Mouse (Mus musculus) CH12.LX (cell line): ENCODE results near the gene Tmem53. TPM values are rescaled to one million over a fixed set of nuclear protein-coding genes. Genes with fewer than 3 reads are reported as not detected.

Experiments used
- DNase-seq: peaks from one replicate; pipeline ENCODE4 v3.0.0-alpha.2; 2013; ENCODE audit errors: extremely low read depth
- H3K27ac ChIP-seq: 2 replicates; pipeline ENCODE4 v1.5.1; 2012; ENCODE audit warnings: low read depth, mild to moderate bottlenecking, control low read depth, moderate library complexity; ENCODE audit not compliant: insufficient read depth
- H3K27me3 ChIP-seq: replicated peaks from 2 replicates; pipeline ENCODE3; 2012; ENCODE audit warnings: inconsistent platforms
- H3K36me3 ChIP-seq, 2 experiments: replicated peaks in 1 of 2; 2 replicates each; pipeline versions ENCODE3 to v1.6.1; 2012; ENCODE audit warnings: inconsistent platforms in 1 of 2, low read length in 1 of 2, mild to moderate bottlenecking in 1 of 2, mixed read lengths in 1 of 2, moderate library complexity in 1 of 2; ENCODE audit not compliant: control insufficient read depth in 1 of 2, insufficient read depth in 1 of 2
- H3K4me1 ChIP-seq, 2 experiments: 2 replicates each; pipeline ENCODE4 v1.6.1; 2012; ENCODE audit warnings: inconsistent platforms in 1 of 2, moderate library complexity in 1 of 2; ENCODE audit not compliant: insufficient read depth in 2 of 2, control insufficient read depth in 1 of 2
- H3K4me2 ChIP-seq: 2 replicates; pipeline ENCODE4 v1.6.1; 2012; ENCODE audit warnings: low read depth, mild to moderate bottlenecking, control low read depth; ENCODE audit not compliant: poor library complexity, insufficient read depth, severe bottlenecking
- H3K4me3 ChIP-seq, 3 experiments: fragments of 150-350 bp in 1 of 3; sonication (generic) in 1 of 3; replicated peaks in 1 of 3; 2 replicates each; pipeline versions ENCODE3 to v1.5.1; 2011 to 2012; ENCODE audit warnings: low read depth in 2 of 3, low read length in 2 of 3, mild to moderate bottlenecking in 2 of 3, moderate library complexity in 2 of 3, control low read depth in 1 of 3, improper control_type of control experiment in 1 of 3, inconsistent platforms in 1 of 3, mixed read lengths in 1 of 3; ENCODE audit not compliant: poor library complexity in 1 of 3
- H3K79me2 ChIP-seq: replicated peaks from 2 replicates; pipeline ENCODE4 v1.6.1; 2012; ENCODE audit warnings: mild to moderate bottlenecking, moderate library complexity; ENCODE audit not compliant: control insufficient read depth, poor library complexity, insufficient read depth, severe bottlenecking; ENCODE audit errors: extremely low read depth
- H3K9ac ChIP-seq: 2 replicates; pipeline ENCODE4 v1.6.1; 2012; ENCODE audit warnings: low read depth, mild to moderate bottlenecking, control low read depth, moderate library complexity; ENCODE audit not compliant: insufficient read depth
- H3K9me3 ChIP-seq: replicated peaks from 2 replicates; pipeline ENCODE3; 2012; ENCODE audit warnings: low read length, inconsistent platforms, mixed read lengths
- BHLHE40 ChIP-seq: IDR thresholded peaks from 2 replicates; pipeline ENCODE4 v1.6.1; 2011; ENCODE audit warnings: mild to moderate bottlenecking, low read depth, low read length, improper control_type of control experiment
- CHD1 ChIP-seq: IDR thresholded peaks from 2 replicates; pipeline ENCODE4 v1.6.1; 2012; ENCODE audit warnings: low read depth, low read length, improper control_type of control experiment, inconsistent platforms
- CHD2 ChIP-seq: IDR thresholded peaks from 2 replicates; pipeline ENCODE4 v1.6.1; 2011; ENCODE audit warnings: low read length, improper control_type of control experiment
- CTCF ChIP-seq, 2 experiments: IDR thresholded peaks in 1 of 2; conservative IDR thresholded peaks in 1 of 2; 2 replicates each; pipeline ENCODE4 v1.5.1; 2011 to 2012; ENCODE audit warnings: low read depth in 2 of 2, low read length in 2 of 2, improper control_type of control experiment in 1 of 2, inconsistent platforms in 1 of 2, mild to moderate bottlenecking in 1 of 2, moderate library complexity in 1 of 2
- ELF1 ChIP-seq: IDR thresholded peaks from 2 replicates; pipeline ENCODE4 v1.6.1; 2014; ENCODE audit warnings: low read depth, mild to moderate bottlenecking, inconsistent platforms, low read length, improper control_type of control experiment
- EP300 ChIP-seq: IDR thresholded peaks from 2 replicates; pipeline ENCODE4 v1.6.1; 2011; ENCODE audit warnings: low read length, improper control_type of control experiment
- ETS1 ChIP-seq: conservative IDR thresholded peaks from 2 replicates; pipeline ENCODE4 v1.6.1; 2012; ENCODE audit warnings: low read depth, mild to moderate bottlenecking, inconsistent platforms, low read length, improper control_type of control experiment, moderate library complexity
- GABPA ChIP-seq: IDR thresholded peaks from 2 replicates; pipeline ENCODE4 v1.6.1; 2012; ENCODE audit warnings: low read depth, low read length, improper control_type of control experiment, inconsistent platforms; ENCODE audit not compliant: insufficient replicate concordance
- HCFC1 ChIP-seq: IDR thresholded peaks from 2 replicates; pipeline ENCODE4 v1.6.1; 2012; ENCODE audit warnings: low read depth, mild to moderate bottlenecking, inconsistent platforms, low read length, improper control_type of control experiment
- JUND ChIP-seq: conservative IDR thresholded peaks from 2 replicates; pipeline ENCODE4 v1.6.1; 2011; ENCODE audit warnings: low read depth, low read length, improper control_type of control experiment
- KAT2A ChIP-seq: IDR thresholded peaks from 2 replicates; pipeline ENCODE4 v1.6.1; 2012; ENCODE audit warnings: low read length, improper control_type of control experiment, inconsistent platforms; ENCODE audit not compliant: insufficient replicate concordance
- MAFK ChIP-seq: IDR thresholded peaks from 2 replicates; pipeline ENCODE4 v1.6.1; 2011; ENCODE audit warnings: low read length, improper control_type of control experiment; ENCODE audit not compliant: insufficient replicate concordance
- MAX ChIP-seq: IDR thresholded peaks from 2 replicates; pipeline ENCODE4 v1.6.1; 2011; ENCODE audit warnings: low read length, improper control_type of control experiment
- POLR2AphosphoS2 ChIP-seq: IDR thresholded peaks from 2 replicates; pipeline ENCODE4 v1.6.1; 2011; ENCODE audit warnings: low read depth, low read length, improper control_type of control experiment
- RAD21 ChIP-seq: IDR thresholded peaks from 2 replicates; pipeline ENCODE4 v1.6.1; 2011; ENCODE audit warnings: low read depth, mild to moderate bottlenecking, low read length, improper control_type of control experiment, moderate library complexity
- TBP ChIP-seq: conservative IDR thresholded peaks from 2 replicates; pipeline ENCODE4 v1.6.1; 2011; ENCODE audit warnings: low read depth, low read length, improper control_type of control experiment
- UBTF ChIP-seq: IDR thresholded peaks from 2 replicates; pipeline ENCODE4 v1.6.1; 2012; ENCODE audit warnings: low read depth, mild to moderate bottlenecking, inconsistent platforms, low read length, improper control_type of control experiment, moderate library complexity
- USF1 ChIP-seq: IDR thresholded peaks from 2 replicates; pipeline ENCODE4 v1.6.1; 2014; ENCODE audit warnings: low read depth, mild to moderate bottlenecking, inconsistent platforms, low read length, improper control_type of control experiment
- USF2 ChIP-seq: conservative IDR thresholded peaks from 2 replicates; pipeline ENCODE4 v1.6.1; 2011; ENCODE audit warnings: low read depth, low read length, improper control_type of control experiment
- ZC3H11A ChIP-seq: IDR thresholded peaks from 2 replicates; pipeline ENCODE4 v1.6.1; 2012; ENCODE audit warnings: low read depth, mild to moderate bottlenecking, inconsistent platforms, low read length, improper control_type of control experiment
- ZKSCAN1 ChIP-seq: IDR thresholded peaks from 2 replicates; pipeline ENCODE4 v1.6.1; 2012; ENCODE audit warnings: low read depth, inconsistent platforms, low read length, improper control_type of control experiment, borderline replicate concordance
- ZMIZ1 ChIP-seq: IDR thresholded peaks from 2 replicates; pipeline ENCODE4 v1.6.1; 2012; ENCODE audit warnings: low read depth, mild to moderate bottlenecking, inconsistent platforms, low read length, improper control_type of control experiment
- ZNF384 ChIP-seq: IDR thresholded peaks from 2 replicates; pipeline ENCODE4 v1.6.1; 2012; ENCODE audit warnings: low read depth, low read length, improper control_type of control experiment, inconsistent platforms
- dilution Hi-C: fragments of 300-500 bp; cut with MboI; formaldehyde crosslinking; loops from 2 replicates; pipeline ENCODE4 v1.14.3; 2020; ENCODE audit warnings: low sequenced_read_pairs; ENCODE audit not compliant: extremely low pct_unique_long_range_greater_than_20kb, extremely low pct_ligation_motif_present
- in situ Hi-C: fragments of 300-500 bp; cut with MboI; formaldehyde crosslinking; loops from 3 replicates; pipeline ENCODE4 v1.14.3; 2019; ENCODE audit warnings: low sequenced_read_pairs, low pct_ligation_motif_present, low pct_unique_long_range_greater_than_20kb, mixed read lengths
- polyA plus RNA-seq: library from polyadenylated mRNA; unstranded; fragments of >175 nt; gene quantifications from 2 replicates; pipeline ENCODE4 v1.2.1, GENCODE M21; 2012; ENCODE audit warnings: low read depth; ENCODE audit not compliant: insufficient read length
- total RNA-seq, 2 experiments: library from RNA; depleted of rRNA; stranded (reverse); fragments of 300-350 nt in 1 of 2; fragments of >200 nt in 1 of 2; gene quantifications; 2 replicates each; pipeline ENCODE4 v1.2.3; 2012 to 2014

Tmem53 gene
- total and polyA plus RNA-seq, 3 experiments, result 1.1 to 1.4 (median 1.2) TPM

DNA sequence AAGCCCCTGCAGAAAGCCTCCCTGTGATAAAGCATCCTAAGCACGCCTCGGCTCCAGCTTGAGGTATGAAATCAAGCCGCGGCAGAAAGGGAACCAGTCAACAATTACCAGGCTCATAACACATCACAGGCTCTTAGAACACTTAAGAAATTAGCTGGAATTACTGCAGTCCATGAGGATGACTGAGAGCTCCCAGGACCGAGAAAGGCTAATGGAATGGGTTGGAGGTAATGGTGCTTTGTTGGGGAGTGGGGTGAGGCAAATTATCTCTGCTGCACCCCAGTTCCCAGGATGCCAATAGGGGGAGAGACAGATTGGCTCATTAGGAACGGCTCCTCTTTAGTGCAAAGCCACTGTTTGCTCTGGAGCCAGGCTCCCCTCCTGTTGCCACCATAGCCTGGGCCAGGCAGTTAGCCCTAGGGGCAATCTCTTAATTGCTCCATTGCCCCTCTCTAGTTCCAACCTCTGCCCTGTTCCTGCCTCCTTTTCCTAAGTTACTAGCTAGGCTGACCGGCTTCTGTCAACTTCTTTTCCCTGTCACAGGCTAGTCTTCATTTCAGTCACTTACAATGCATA, 17.5 kb upstream of the Tmem53 start:
- no peak overlapping the region for H3K9ac ChIP-seq
- H3K36me3 ChIP-seq, result no peaks in the 10 kb centered on the region
- in situ Hi-C loops (no loop called here), dilution Hi-C loops (no loop called here)
- peaks cover 10% of the 10 kb centered on the region for H3K9me3 ChIP-seq
- H3K4me1 ChIP-seq, result no peaks in the 10 kb centered on the region
- peaks cover 25% of the 10 kb centered on the region for H3K27me3 ChIP-seq
- H3K79me2 ChIP-seq, result no peaks in the 10 kb centered on the region
- no peak overlapping the region for H3K4me3 ChIP-seq
- no peak overlapping the region for H3K27ac ChIP-seq
- TF ChIP-seq HCFC1, result no peak
- no peak for TF ChIP-seq ZMIZ1
- no peak for TF ChIP-seq BHLHE40
- TF ChIP-seq KAT2A, result no peak
- no peak for TF ChIP-seq ZC3H11A
- TF ChIP-seq UBTF, result no peak
- no peak for TF ChIP-seq USF2
- no peak for TF ChIP-seq ETS1
- TF ChIP-seq ZNF384, result no peak
- no peak for TF ChIP-seq CTCF (conservative IDR thresholded peaks at IDR 0.05 in 1 of 2, IDR thresholded peaks at IDR 0.05 in 1 of 2; ENCODE audit: low read depth in 2 of 2, low read length in 2 of 2)
- no peak for TF ChIP-seq USF1
- no peak for TF ChIP-seq GABPA
- H3K4me2 ChIP-seq, result no peak overlapping the region
- no peak for DNase-seq

DNA sequence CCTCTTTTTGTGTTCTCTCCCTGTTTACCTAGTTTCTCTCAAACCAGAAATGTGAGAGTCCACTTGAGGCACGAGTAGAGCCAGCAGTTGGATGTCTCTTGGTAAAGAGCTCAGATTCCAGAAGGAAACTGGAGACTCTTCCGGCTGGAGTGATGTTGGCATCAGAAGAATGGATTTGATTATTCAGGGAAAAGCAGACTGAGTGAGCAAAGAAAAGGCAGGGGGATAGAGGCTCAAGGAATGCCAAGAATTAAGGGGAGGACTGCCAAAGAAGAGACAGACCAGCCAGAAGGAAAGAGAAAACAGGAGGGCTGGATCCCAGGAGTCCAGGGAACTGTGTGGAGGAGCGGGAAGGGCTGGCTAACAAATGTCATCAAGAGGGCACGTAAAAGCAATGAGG, 15.9 kb upstream of the Tmem53 start:
- TF ChIP-seq TBP, result no peak
- no peak for TF ChIP-seq GABPA
- no peak for TF ChIP-seq ZKSCAN1
- no peak for TF ChIP-seq MAX
- no peak for TF ChIP-seq POLR2AphosphoS2
- TF ChIP-seq ETS1, result no peak
- no peak for TF ChIP-seq CHD1
- no peak for TF ChIP-seq ZNF384
- no peak for TF ChIP-seq USF2
- TF ChIP-seq MAFK, result no peak
- no peak for TF ChIP-seq ELF1
- TF ChIP-seq CHD2, result no peak
- no peak for TF ChIP-seq EP300
- no peak for TF ChIP-seq USF1
- no peak for TF ChIP-seq RAD21
- no peak for TF ChIP-seq JUND

More for the DNA sequence above, 15.9 kb upstream of the Tmem53 start:
- no peak overlapping the region for H3K9ac ChIP-seq
- H3K4me1 ChIP-seq, result no peaks in the 10 kb centered on the region
- no peak for DNase-seq
- no peaks in the 10 kb centered on the region for H3K79me2 ChIP-seq
- H3K4me3 ChIP-seq, result no peak overlapping the region
- H3K9me3 ChIP-seq, result peaks cover 10% of the 10 kb centered on the region
- dilution Hi-C loops (no loop called here), in situ Hi-C loops (no loop called here)
- no peaks in the 10 kb centered on the region for H3K36me3 ChIP-seq
- no peak overlapping the region for H3K27ac ChIP-seq
- H3K27me3 ChIP-seq, result peaks cover 25% of the 10 kb centered on the region
- H3K4me2 ChIP-seq, result no peak overlapping the region
